Mouse (Mus musculus): Measurements from ENCODE around the gene Akirin1.

DNA sequence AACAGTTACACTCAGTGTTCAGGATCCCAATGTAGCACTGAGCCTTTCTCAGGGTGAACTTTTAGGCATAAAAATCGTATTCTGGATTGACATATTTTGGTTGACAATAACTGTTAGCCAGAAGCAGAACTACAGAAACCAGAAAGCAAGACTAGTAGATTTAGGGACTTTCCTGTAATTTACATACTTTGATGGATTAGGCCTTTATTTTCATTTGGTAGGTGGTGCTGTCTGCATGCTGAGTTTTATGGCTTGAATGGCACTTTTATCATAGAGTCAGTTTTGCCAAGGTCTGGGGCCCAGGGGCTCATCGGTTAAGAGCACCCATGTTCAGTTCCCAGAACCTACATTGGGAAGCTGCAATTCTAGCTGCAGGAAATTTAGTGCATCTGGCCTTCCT lies 44.9 kb upstream of the Akirin1 start:
- no peak for TF ChIP-seq CTCF (IDR thresholded peaks at IDR 0.05; ENCODE audit: low read depth, low read length)
- TF ChIP-seq GATA1 (IDR thresholded peaks at IDR 0.05; ENCODE audit: borderline replicate concordance, low read length), result no peak

Measured in G1E (cell line).